Mouse (Mus musculus) kidney, embryonic 15.5 days (tissue): ENCODE measurements around the gene Zdhhc9. TPM values are rescaled to one million over a fixed set of nuclear protein-coding genes. Genes with fewer than 3 reads are reported as not detected.

Source experiments
- polyA plus RNA-seq: library from polyadenylated mRNA; unstranded; fragments of >200 nt; fragmentation: Nextera tagmentation; extraction: Ambion mirVana; gene quantifications from 2 replicates; pipeline ENCODE4 v1.2.1, GENCODE M21; 2015

Zdhhc9 gene
- polyA plus RNA-seq, 1 experiment from 2014 or later = 5.7 TPM

Other genes starting within 250 kb of the Zdhhc9 start
- gene Apln, start 174.0 kb downstream of the Zdhhc9 start, polyA plus RNA-seq = 6.2 and 6.4 TPM in 2 replicates
- 5.2 and 5.6 TPM in 2 replicates for gene Xpnpep2, start 100.2 kb downstream of the Zdhhc9 start, polyA plus RNA-seq
- gene Sash3, start 62.4 kb downstream of the Zdhhc9 start, polyA plus RNA-seq = 1.5 and 2.1 TPM in 2 replicates
- gene Utp14a, start 48.0 kb upstream of the Zdhhc9 start, polyA plus RNA-seq = 17.7 and 18.9 TPM in 2 replicates
- 6.3 and 6.9 TPM in 2 replicates for gene Bcorl1, start 132.5 kb upstream of the Zdhhc9 start, polyA plus RNA-seq